Mouse (Mus musculus): Measurements from ENCODE around the gene Gga1.

DNA sequence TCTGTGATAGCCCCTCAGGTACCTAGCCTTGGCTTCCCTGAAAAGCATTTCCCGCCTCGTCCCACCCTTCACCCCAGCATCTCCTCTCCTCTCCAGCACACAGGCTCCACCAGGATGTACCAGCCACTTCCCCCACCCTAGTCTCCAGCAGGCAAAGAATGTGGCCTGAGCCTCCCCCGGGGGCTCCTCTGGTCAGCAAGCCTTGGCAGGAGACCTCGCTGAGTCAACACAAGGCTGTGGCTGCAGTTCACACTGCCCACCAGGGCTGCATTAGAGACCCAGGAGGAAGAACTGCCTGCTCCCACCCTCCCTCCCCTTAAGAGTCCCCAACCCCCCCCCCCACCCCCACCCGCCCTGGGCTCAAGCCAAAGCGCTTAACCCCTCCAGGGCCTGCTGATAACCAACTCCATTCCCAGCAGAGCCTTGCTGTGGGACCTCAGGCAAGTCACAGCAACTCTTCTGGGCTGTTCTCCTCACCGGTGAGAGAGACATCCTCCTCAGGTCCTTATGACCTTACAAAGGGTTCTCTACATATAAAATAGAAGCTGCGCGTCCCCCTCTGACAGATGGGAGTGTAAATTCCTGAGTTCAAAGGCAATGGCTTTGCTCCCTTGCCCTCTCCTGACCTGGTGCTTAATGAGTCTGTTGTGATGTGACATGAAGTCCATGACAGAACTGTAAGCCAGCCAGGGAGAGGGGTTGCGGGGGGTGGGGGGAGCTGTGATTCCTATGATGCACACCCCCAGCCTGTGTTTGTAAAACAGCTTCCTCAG is 42.6 kb upstream of the Gga1 start:
- TF ChIP-seq CTCF (IDR thresholded peaks at IDR 0.05) (no peak), POLR2A (IDR thresholded peaks at IDR 0.05; ENCODE audit: insufficient read depth, low read depth, low read length) (no peak)

Measured in heart, adult 2 months (tissue).